Mouse (Mus musculus) adrenal gland, postnatal 10 days (tissue): Measurements from ENCODE around the gene Lrrc7. TPM values are rescaled to one million over a fixed set of nuclear protein-coding genes. Genes with fewer than 3 reads are reported as not detected.
"Not testable (repeated sequence)": the region's sequence is repeated elsewhere in the genome, so short reads cannot be mapped to it uniquely, and the experiment has no call there.

ENCODE experiments used
- DNase-seq: peaks from one replicate; pipeline ENCODE4 v3.0.0; 2021; ENCODE audit warnings: mixed read lengths
- total RNA-seq, 2 experiments: library from RNA; stranded (reverse); gene quantifications; 2 replicates each; pipeline ENCODE4 v1.2.3; 2021

Gene Lrrc7
- total RNA-seq, 2 experiments from 2014 or later, result 0.30 to 0.36 TPM

GRCm38 (mm10) chr3:158164452-158164851, 397.6 kb downstream of the Lrrc7 start:
- DNase-seq, result no peak

- no peak for DNase-seq
Measured at GRCm38 (mm10) chr3:158163127-158163526, 398.9 kb downstream of the Lrrc7 start.

GRCm38 (mm10) chr3:158161924-158162490, 400.0 kb downstream of the Lrrc7 start:
- DNase-seq, result no peak

DNA sequence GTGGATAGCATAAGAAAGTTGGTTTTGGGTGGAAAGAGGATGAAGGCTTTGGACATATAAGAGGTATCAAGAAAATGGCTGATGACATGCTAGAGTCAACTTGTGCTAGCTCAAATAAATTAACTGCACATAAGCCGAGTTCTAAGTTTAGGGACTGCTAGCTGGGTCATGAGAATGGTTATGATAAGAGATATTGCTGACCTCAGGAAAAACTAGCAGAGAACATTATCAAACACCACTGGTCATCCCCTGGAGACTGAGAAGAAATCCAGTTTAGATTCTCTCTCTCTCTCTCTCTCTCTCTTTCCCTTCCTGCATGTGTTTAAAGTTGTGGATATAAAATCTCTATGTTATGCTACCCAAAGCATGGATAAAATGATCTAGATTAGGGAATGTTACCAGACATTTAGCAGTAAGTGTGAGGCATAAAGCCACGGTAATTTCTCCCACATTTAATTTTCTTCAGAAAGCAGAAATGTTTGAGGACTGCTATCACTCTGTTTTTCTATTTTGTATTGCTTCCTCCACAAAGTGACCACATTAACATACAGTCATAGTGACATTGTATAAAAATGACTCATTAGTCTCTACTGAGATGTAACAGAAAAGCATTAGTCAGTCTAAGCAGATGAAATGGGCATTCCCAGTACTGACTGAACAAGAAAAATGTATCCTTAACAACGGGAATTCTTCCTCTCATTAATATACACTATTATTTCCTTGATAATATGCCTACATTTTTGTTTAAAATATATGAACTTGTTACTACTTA, 406.3 kb downstream of the Lrrc7 start:
- no peak for DNase-seq

DNA sequence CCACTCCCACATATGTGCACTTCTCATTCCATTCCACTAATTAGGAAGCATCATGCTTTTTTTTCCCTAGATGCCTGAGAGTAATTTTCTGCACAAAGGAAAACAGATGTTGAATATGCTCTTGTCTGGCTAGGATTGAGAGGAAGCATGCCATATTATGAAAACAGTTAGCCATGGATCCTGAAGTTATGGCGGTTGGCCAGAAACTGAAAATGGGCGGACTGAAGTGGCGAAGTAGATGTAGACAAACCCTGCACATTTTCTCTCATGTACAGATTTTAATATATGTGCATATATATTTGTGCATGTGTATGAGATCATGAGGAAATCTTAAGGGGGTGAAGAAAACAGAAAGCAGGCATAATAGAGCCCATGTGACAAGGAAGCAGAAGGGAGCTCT, 407.9 kb downstream of the Lrrc7 start:
- DNase-seq, result no peak

- no peak for DNase-seq
Measured at GRCm38 (mm10) chr3:158148998-158149397, 413.0 kb downstream of the Lrrc7 start.

GRCm38 (mm10) chr3:158140629-158141028, 421.4 kb downstream of the Lrrc7 start:
- DNase-seq, result no peak

DNA sequence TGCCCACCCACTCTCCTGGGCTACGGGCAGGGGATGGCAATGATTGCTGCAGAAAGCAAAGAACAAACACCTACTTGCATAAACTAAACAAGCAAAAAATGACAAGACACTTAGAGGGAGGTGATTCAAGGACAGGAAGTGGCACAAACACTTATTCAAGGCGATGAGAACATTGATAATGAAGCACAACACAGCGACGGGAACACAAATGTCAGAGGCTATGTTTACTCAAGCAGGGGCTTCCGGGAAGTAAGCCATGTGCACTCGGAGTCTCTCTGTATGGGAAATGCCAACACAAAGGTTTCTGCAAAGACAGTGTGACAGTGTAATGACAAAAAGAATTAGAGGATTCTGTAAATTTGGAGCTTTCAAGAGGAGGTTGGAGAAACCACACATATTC, 424.2 kb downstream of the Lrrc7 start:
- no peak for DNase-seq

DNA sequence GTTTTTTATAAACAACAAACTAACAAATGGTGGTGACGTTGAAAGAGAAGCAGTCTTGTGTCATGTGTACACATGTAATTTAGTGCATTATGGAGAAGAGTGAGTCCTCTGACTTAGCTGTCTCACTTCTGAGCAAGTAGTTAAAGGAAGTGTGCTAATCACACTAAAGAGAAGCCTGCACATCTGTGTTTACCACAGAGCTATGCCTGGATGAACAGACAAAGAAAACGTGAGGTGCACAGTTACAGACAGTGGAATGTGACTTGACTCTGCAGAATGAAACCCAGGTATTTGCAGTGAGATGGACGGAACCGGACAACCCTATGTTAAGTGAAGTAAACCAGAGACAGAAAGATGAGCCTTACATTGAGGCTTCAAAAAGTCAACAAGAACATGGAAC, 430.3 kb downstream of the Lrrc7 start:
- no peak for DNase-seq

DNA sequence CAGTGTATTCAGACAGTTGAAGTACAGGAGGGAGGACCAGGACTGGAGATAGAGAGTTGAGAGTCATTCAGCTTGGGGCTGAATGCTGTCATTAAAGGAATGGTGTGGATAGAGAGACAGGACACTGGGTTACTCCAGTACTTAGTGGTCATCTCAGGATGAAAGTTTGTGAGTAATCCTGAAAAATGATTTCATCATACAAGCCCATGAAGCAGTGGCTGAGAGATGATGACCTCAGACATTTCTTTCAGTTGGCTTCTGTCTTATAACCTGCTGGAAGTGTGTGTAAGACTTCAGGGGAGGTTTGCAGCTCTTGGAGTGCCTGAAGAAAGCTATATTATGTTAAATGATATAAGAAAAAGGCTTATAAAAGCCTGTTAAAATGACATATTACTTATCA, 430.8 kb downstream of the Lrrc7 start:
- no peak for DNase-seq

DNA sequence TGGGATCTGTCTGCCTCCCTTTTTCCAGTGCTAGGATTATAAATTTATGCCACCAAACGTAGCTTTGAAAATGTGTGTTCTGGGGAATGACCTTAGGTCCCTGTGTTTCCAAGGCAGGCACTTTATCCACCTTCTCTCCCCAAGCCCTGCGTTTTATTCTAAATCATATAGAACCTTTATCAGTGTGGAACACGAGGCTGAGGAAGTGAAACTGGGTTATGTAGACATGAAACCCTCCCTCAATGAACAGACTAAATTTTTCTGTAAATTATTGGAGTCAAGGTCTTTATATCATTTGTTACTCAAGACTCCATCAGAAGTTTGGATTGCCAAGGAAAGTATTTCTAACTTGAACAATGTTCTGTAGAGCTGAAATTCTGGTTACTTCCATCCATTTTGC, 439.1 kb downstream of the Lrrc7 start:
- DNase-seq, result no peak

- DNase-seq, result no peak
Measured at GRCm38 (mm10) chr3:158105260-158105659, 456.8 kb downstream of the Lrrc7 start.

GRCm38 (mm10) chr3:158103467-158103866, 458.6 kb downstream of the Lrrc7 start:
- no peak for DNase-seq

DNA sequence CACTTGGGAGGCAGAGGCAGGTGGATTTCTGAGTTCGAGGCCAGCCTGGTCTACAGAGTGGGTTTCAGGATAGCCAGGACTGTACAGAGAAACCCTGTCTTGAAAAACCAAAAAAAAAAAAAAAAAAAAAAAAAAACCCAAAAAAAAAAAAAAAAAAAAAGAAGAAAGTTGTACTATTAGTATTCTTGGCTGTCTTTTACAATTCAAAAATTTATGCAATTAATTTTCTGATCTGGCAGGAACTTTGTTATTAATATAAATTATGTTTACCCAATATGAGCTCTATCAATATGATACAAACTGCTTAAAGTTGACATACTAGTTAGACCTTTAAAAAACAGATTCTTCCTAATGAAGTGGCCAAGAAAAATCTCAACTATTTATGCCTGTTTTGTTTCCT, 459.5 kb downstream of the Lrrc7 start:
- not testable (repeated sequence) for DNase-seq

- DNase-seq, result not testable (repeated sequence)
Measured at GRCm38 (mm10) chr3:158102043-158102442, 460.0 kb downstream of the Lrrc7 start.

DNA sequence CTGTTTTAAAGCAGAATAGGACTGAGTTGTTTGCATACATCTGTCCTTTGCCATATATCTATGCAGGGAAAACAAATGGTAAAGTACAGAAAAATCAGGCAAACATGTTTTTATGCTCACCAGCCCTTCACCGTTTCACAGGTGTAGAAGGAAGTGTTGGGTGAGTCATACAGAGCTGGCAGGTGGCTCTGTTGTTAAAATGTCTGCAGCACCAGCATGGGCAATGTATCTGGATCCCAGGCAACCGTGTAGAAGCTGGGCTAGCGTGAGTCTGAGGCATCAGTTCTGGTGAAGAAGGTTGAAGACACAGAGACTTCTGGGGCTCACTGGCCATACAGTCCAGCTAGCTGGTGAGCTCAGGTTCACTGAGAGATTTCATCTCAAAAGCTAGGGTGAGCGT, 468.1 kb downstream of the Lrrc7 start:
- DNase-seq, result no peak

GRCm38 (mm10) chr3:158091601-158092000, 470.4 kb downstream of the Lrrc7 start:
- no peak for DNase-seq

DNA sequence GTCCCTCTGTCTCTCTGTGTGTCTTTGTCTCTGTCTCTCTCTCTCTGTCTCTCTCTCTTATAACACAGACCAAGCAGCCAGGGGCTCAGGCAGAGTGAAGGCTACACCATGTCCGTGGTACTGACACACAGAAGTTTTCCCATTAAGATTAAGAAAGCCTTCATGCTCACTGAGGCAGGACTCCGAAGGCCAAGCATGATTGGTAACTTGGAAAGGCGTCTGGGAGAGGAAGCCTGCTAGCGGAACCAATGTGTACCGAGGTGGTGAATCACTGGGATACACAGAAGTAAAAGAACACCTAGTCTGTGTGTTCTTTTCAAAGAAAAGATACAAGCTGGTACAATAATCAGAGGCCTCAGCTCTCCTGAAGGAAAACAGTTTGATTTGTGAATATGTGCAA, 484.2 kb downstream of the Lrrc7 start:
- DNase-seq, result no peak

DNA sequence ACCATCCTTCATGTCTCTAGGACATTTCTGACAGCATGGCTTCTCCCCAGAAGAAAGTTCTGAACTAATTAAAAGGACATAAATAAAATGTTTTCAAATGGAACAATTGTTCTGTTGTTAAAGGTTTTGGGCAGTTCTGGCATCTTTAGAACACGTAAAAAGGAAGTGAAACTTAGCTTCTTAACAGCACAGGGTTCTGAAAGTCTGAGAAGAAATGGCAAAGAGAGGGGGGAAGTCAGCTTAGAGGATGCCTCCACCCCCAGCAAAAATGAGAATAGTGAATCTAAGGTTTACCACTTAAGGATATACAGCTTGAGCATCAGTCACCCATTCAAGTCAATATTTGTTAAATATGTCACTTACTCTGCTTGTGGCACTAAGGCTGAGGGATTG, 484.6 kb downstream of the Lrrc7 start:
- DNase-seq, result no peak

DNA sequence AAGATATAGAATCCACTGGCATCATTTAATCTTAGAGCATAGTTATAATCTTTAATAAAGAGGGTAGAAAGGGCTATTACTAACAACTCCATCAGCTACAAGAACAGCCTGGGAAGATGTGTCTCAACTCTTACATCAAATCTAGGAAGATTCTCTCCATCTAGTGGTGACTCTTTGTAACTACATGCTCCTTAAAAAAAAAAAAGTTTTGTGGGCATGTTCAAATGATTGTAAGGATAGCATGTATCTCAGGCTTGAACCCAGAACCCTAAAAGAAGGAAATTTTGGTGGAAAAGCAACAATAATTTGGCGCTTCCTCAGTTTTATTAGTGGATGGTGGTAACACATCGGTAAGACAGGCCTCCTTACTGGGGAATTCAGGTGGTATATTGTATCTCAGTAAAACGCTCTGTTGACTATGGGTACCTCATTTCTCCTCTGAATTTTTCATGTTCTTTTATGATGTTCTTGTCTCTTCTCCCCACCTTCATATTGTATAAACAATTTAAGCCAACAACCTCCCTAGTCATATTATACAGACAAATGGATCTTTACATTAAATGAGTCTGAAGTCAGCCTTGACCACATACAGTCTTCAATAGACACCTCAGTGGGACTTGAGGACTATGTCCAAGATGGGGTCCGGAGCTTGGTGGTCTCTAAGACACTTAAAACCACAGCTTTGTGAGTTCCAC, 485.2 kb downstream of the Lrrc7 start:
- DNase-seq, result no peak

- DNase-seq, result no peak
Measured at GRCm38 (mm10) chr3:158075004-158075403, 487.0 kb downstream of the Lrrc7 start.

GRCm38 (mm10) chr3:158068613-158069263, 493.3 kb downstream of the Lrrc7 start:
- no peak for DNase-seq

DNA sequence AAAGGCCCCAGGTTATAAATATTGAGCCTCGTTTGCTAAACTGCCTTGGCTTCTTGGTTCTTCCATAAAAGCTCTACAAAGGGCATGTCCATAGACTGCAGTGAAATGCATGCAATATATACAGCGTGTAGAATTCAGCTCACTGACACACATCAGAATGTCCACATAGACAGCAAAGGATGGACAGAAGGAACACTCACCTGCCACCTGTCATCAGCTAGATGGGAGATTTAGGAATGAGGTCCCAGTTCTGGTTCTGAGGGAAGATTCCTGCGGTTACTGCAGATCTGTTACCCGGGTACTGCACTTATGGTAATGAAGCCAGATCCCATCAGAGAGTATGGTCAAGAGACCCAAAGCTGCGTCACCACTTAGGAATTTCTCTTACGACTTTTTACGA, 494.1 kb downstream of the Lrrc7 start:
- DNase-seq, result no peak
